Mouse (Mus musculus) heart, adult 9 months (tissue): ENCODE measurements around the gene Efcab10.
A peak's percentile ranks its signal among the peaks of the same experiment; 100 is the strongest.

Source experiments
- DNase-seq, 2 experiments: peaks; one replicate each; pipeline ENCODE4 v3.0.0; 2022; ENCODE audit warnings: low spot score in 2 of 2

The Efcab10 gene

GRCm38 (mm10) chr12:33394804-33395623, at the start of gene Efcab10:
TSS of gene Efcab10 (plus strand) at chr12:33394854.
- no peak for DNase-seq

- DNase-seq = no peak
Measured at GRCm38 (mm10) chr12:33344970-33345772, 49.5 kb upstream of the Efcab10 start.

- DNase-seq = no peak
Measured at GRCm38 (mm10) chr12:33345773-33346435, 48.8 kb upstream of the Efcab10 start.

GRCm38 (mm10) chr12:33352671-33353070, 42.0 kb upstream of the Efcab10 start:
- no peak for DNase-seq

GRCm38 (mm10) chr12:33358345-33358744, 36.3 kb upstream of the Efcab10 start:
- DNase-seq = no peak

GRCm38 (mm10) chr12:33359209-33359608, 35.4 kb upstream of the Efcab10 start:
- DNase-seq = no peak

GRCm38 (mm10) chr12:33359878-33360482, 34.7 kb upstream of the Efcab10 start:
- DNase-seq = no peak

GRCm38 (mm10) chr12:33360729-33361128, 33.9 kb upstream of the Efcab10 start:
- peak; percentile 12 to 56 for DNase-seq

- DNase-seq = no peak
Measured at GRCm38 (mm10) chr12:33364511-33364910, 30.1 kb upstream of the Efcab10 start.

- no peak for DNase-seq
Measured at GRCm38 (mm10) chr12:33365133-33365532, 29.5 kb upstream of the Efcab10 start.

- no peak for DNase-seq
Measured at GRCm38 (mm10) chr12:33369555-33369954, 25.1 kb upstream of the Efcab10 start.

GRCm38 (mm10) chr12:33379624-33380445, 14.8 kb upstream of the Efcab10 start:
- peak; percentile 60 to 75 for DNase-seq

GRCm38 (mm10) chr12:33388842-33389241, 5.8 kb upstream of the Efcab10 start:
- peak; percentile 19 to 50 for DNase-seq

- DNase-seq = no peak
Measured at GRCm38 (mm10) chr12:33390844-33391560, 3.7 kb upstream of the Efcab10 start.

- no peak for DNase-seq
Measured at GRCm38 (mm10) chr12:33403265-33403693, 8.6 kb downstream of the Efcab10 start.

- no peak for DNase-seq
Measured at GRCm38 (mm10) chr12:33404996-33405395, 10.3 kb downstream of the Efcab10 start.

- no peak for DNase-seq
Measured at GRCm38 (mm10) chr12:33405398-33406026, 10.9 kb downstream of the Efcab10 start.

- DNase-seq = no peak
Measured at GRCm38 (mm10) chr12:33411580-33412151, 17.0 kb downstream of the Efcab10 start.

- DNase-seq = no peak
Measured at GRCm38 (mm10) chr12:33424329-33424728, 29.7 kb downstream of the Efcab10 start.
